Mouse (Mus musculus) adrenal gland, postnatal 4 days (tissue): Measurements from ENCODE around the gene C1ql1. TPM values are rescaled to one million over a fixed set of nuclear protein-coding genes. Genes with fewer than 3 reads are reported as not detected.

ENCODE experiments used
- DNase-seq, 2 experiments: peaks; one replicate each; pipeline ENCODE4 v3.0.0; 2021 to 2022; ENCODE audit warnings: low spot score in 2 of 2, mixed read lengths in 2 of 2
- total RNA-seq, 2 experiments: library from RNA; stranded (reverse); gene quantifications; 2 replicates each; pipeline ENCODE4 v1.2.3; 2021

Gene C1ql1
- total RNA-seq, 2 experiments from 2014 or later, result 52.6 to 56.8 TPM

DNA sequence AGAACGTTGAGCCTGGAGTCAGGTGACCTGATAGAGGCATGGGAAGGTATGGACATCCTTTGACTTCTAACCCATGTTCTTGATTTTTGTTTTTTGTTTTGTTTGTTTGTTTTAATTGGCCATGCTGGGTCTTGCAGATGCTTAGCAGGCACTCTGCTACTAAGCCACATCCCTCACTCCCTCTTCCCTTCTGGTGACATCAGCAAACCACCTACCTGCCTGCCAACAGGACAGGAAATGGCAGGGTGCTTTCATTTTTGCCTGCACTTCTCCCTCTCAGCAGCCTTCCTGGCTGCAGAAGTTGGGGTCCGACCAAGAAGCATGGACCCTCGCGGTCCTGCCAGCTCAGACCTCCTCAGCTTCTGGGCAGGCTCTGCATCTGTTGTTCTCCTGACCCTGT lies 14.6 kb upstream of the C1ql1 start:
- DNase-seq, result no peak

- DNase-seq, result no peak
These were observed 12.4 kb upstream of the C1ql1 start for GRCm38 (mm10) chr11:102958870-102959269.

DNA sequence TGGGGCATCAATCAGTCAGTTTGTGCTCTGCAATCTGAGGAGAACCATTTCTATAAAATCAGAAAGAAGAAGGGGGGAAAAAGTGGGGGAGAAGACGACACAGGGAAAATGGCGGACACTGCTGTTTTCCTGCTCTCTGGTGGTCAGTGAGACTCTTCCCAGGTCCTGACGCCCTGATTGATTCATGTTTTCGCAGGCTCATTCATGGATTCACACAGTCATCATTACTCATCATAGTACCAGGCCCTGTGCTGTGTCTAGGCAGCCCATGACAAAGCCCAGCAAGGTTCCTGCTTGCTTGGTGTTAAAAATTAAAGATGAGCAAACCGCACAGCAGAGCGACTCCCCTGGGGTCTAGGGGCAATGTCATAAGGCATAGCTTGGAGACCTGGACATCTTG lies 11.9 kb upstream of the C1ql1 start:
- DNase-seq, result no peak

- DNase-seq, result no peak
These were observed 11.2 kb upstream of the C1ql1 start for GRCm38 (mm10) chr11:102957692-102958091.

DNA sequence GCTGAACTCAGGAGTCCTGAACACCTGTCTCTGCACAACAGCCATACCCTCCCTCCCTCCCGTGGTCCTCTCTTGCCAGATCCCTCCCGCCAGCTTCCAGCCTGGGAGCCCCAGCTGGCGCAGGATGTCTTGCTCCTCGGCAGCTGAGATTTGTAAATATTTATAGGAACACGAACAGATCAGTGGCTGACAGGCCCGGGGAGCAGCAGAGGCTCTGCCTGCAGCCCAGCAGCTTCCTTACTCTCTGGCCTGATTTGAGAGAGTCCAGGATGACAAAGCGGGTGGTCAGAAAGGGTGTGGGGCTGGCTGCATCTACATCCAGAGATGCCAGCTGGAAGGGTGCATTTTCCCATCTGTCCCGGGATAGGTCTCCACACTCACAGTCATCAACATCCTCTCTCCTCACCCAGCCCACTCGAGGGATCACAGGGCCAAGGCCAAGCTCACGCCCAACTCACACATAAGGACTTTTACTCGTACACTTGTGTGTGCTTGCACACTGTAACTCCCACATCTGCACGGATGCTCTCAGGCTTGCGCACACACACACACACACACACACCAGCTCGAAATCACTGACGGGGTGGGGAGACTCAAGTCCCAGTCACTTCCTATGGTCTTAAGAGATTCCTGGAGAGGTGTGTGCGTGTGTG lies 10.6 kb upstream of the C1ql1 start:
- DNase-seq, result no peak

GRCm38 (mm10) chr11:102952922-102953321 lies 6.4 kb upstream of the C1ql1 start:
- no peak for DNase-seq

GRCm38 (mm10) chr11:102948043-102948961 lies 1.8 kb upstream of the C1ql1 start:
- DNase-seq, result no peak

DNA sequence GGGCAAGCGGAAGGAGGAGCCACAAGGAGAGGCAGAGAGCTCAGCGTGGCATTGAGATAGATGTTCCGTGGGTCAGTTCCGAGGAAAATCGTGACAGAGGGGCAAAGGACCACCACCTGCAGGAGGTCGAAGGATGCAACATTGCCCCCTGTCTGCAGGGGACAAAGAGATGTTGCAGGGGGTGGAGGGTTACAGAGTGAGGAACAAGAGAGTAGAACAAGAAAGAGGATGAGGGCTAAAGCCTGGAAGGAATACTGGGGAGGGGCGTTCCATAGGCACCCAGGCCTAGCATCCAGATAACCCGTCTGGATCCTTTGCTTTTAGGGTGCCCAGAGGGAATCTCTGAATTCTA lies 480 bp upstream of the C1ql1 start:
- no peak for DNase-seq

DNA sequence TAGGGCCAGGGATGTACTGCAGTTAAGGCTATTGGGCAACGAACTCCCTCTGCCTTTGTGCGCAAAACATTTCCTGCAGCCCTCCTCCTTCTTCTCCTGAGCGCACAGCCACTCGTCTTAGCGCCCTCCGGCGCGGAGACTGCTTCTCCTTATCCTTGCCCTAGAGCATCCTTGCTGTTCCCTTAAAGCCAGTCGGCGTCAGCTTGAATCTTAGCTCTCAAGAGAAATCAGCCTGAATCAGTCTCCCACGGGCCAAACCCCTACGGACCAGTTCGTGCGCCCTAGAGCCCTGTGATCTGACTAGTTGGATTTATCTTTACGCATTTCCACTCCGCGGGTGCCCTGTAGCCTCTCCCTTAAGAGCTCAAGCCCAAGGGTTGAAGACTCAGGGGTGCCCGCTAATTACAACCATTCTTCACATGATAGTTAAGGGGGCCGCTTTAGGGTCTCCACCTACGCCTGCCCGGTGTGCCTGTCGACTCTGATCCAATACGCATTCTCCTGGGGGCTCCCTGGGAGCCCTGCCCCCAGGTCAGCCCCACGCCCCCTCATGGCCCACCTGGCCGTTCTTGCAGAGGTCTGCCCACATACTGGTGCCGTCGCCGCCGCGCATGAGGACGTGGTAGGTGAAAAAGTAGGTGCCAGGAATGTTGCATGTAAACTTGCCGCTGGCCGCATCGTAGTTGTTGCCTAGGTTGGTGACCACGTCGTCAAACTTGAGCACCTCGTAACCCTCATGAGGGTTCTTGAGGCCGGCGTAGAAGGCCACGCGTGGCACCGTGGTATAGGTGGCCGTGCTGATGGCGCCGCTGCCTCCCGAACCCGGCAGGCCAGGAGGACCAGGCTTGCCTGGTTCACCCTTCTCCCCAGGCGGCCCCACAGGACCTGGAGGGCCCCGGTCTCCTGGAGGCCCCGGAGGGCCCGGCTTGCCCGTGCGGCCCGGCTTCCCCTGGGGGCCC lies 903 bp downstream of the C1ql1 start:
- DNase-seq, result no peak

GRCm38 (mm10) chr11:102941236-102941635 lies 5.3 kb downstream of the C1ql1 start:
- no peak for DNase-seq

- DNase-seq, result no peak
These were observed 7.3 kb downstream of the C1ql1 start for GRCm38 (mm10) chr11:102939024-102939675.

GRCm38 (mm10) chr11:102937529-102938182 lies 8.8 kb downstream of the C1ql1 start:
- DNase-seq, result no peak

DNA sequence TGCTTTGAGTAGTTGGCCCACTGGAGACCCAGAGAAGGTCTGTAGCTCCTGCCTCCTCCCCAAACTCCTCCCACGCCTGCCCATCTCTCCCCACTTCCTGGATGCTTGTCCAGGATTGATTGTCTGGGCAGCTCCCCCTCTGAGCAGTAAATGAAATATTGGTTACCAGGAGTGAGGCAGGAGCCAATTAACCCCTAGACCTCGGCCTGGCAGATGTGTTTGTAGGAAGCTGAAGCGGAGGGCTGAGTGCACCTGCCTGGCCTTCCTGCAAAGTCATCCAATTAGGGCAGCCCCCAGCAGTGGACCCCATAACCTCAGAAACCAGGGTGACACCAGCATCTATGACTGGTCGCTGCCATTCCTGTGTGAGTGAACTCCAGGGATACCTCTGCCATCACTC lies 10.2 kb downstream of the C1ql1 start:
- no peak for DNase-seq

- DNase-seq, result no peak
These were observed 15.8 kb downstream of the C1ql1 start for GRCm38 (mm10) chr11:102930672-102931071.

DNA sequence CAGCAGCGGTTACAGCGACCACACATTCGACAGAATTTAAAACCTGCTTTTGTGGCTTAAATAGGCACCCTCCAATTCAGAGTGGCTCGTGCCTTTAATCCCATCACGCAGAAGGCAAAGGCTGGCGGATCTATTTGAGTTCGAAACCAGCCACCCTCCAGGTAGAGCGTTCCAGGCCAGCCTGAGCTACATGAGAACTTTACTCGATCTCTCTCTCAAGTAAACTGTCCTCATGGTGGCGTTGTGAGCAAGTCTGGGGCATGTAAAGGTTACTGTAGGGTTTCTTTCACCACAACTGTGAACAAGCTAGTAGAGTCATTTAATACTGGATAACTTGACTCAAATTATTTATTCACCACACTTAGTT lies 21.2 kb downstream of the C1ql1 start:
- no peak for DNase-seq

DNA sequence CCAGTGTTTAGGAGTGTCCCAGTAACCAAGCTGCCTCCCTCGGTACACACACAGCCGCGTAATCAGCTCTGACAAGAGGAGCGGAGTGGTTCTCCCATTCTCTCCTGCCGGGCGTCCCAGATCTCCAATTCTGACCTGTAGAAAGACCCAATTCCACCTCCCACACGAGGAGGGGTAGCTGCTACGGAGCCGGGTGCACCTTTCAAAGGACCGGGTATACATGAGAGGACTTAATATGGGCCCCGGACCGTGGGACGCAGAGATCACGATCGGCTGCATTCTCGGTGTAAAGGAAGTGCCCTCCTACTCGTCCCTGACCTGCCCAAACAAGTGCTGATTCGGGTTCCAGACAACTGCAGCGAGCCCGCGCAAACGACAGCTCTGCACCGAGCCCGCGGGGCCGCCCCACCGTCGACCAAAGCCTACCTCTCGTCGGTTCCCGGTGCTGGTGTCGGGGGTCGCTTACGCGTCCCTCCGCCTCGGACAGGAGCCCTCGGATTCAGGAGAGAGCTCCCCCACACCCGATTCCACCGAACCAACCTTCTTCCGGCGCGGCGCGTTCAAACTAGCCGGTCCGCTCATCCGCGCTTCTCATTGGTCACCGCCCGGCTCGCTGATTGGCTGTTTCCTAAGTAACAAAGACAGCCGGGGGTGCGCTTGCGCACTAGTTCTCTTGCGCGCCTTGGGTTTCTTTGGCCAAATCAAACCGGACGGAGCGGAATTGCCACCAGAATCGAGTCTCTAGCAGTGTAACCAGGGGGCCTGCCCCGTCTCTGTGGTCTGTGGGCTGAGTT lies 21.7 kb downstream of the C1ql1 start, which contains the start of gene Kif18b:
Gene Kif18b (minus strand): TSS at position 568 of the 794 bp plus-strand sequence.
- peak; percentile 86 to 90 for DNase-seq

GRCm38 (mm10) chr11:102921491-102921890 lies 25.0 kb downstream of the C1ql1 start:
- DNase-seq, result no peak

- no peak for DNase-seq
These were observed 28.4 kb downstream of the C1ql1 start for GRCm38 (mm10) chr11:102918077-102918476.

GRCm38 (mm10) chr11:102915380-102915779 lies 31.1 kb downstream of the C1ql1 start:
- DNase-seq, result no peak

DNA sequence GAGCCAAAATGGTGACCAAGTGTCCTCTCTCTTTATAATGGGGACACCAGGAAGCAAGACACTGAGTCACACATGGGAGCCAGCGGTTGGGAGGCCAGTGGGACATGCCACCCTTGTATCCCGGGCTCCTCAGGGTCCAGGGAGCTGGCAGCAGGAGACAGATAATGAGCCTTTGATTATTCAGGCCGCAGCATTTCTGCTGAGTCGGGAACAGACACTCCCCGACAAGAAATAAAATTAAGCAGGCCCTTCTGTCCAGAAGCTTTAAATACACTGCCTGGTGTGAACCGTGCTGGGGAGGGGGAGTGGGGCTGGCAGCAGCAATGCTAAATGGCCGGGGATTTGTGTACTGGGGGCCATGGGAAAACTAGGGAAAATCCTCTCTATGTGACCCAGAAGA lies 35.1 kb downstream of the C1ql1 start:
- DNase-seq, result no peak
